Mouse (Mus musculus) CH12.LX (cell line): ENCODE results near the gene Serpinb1a. TPM values are rescaled to one million over a fixed set of nuclear protein-coding genes. Genes with fewer than 3 reads are reported as not detected.

Source experiments
- DNase-seq: peaks from one replicate; pipeline ENCODE4 v3.0.0-alpha.2; 2013; ENCODE audit errors: extremely low read depth
- H3K27ac ChIP-seq: 2 replicates; pipeline ENCODE4 v1.5.1; 2012; ENCODE audit warnings: low read depth, mild to moderate bottlenecking, control low read depth, moderate library complexity; ENCODE audit not compliant: insufficient read depth
- H3K27me3 ChIP-seq: replicated peaks from 2 replicates; pipeline ENCODE3; 2012; ENCODE audit warnings: inconsistent platforms
- H3K36me3 ChIP-seq, 2 experiments: replicated peaks in 1 of 2; 2 replicates each; pipeline versions ENCODE3 to v1.6.1; 2012; ENCODE audit warnings: inconsistent platforms in 1 of 2, low read length in 1 of 2, mild to moderate bottlenecking in 1 of 2, mixed read lengths in 1 of 2, moderate library complexity in 1 of 2; ENCODE audit not compliant: control insufficient read depth in 1 of 2, insufficient read depth in 1 of 2
- H3K4me1 ChIP-seq, 2 experiments: 2 replicates each; pipeline ENCODE4 v1.6.1; 2012; ENCODE audit warnings: inconsistent platforms in 1 of 2, moderate library complexity in 1 of 2; ENCODE audit not compliant: insufficient read depth in 2 of 2, control insufficient read depth in 1 of 2
- H3K4me2 ChIP-seq: 2 replicates; pipeline ENCODE4 v1.6.1; 2012; ENCODE audit warnings: low read depth, mild to moderate bottlenecking, control low read depth; ENCODE audit not compliant: poor library complexity, insufficient read depth, severe bottlenecking
- H3K4me3 ChIP-seq, 3 experiments: fragments of 150-350 bp in 1 of 3; sonication (generic) in 1 of 3; replicated peaks in 1 of 3; 2 replicates each; pipeline versions ENCODE3 to v1.5.1; 2011 to 2012; ENCODE audit warnings: low read depth in 2 of 3, low read length in 2 of 3, mild to moderate bottlenecking in 2 of 3, moderate library complexity in 2 of 3, control low read depth in 1 of 3, improper control_type of control experiment in 1 of 3, inconsistent platforms in 1 of 3, mixed read lengths in 1 of 3; ENCODE audit not compliant: poor library complexity in 1 of 3
- H3K79me2 ChIP-seq: replicated peaks from 2 replicates; pipeline ENCODE4 v1.6.1; 2012; ENCODE audit warnings: mild to moderate bottlenecking, moderate library complexity; ENCODE audit not compliant: control insufficient read depth, poor library complexity, insufficient read depth, severe bottlenecking; ENCODE audit errors: extremely low read depth
- H3K9ac ChIP-seq: 2 replicates; pipeline ENCODE4 v1.6.1; 2012; ENCODE audit warnings: low read depth, mild to moderate bottlenecking, control low read depth, moderate library complexity; ENCODE audit not compliant: insufficient read depth
- H3K9me3 ChIP-seq: replicated peaks from 2 replicates; pipeline ENCODE3; 2012; ENCODE audit warnings: low read length, inconsistent platforms, mixed read lengths
- BHLHE40 ChIP-seq: IDR thresholded peaks from 2 replicates; pipeline ENCODE4 v1.6.1; 2011; ENCODE audit warnings: mild to moderate bottlenecking, low read depth, low read length, improper control_type of control experiment
- CHD2 ChIP-seq: IDR thresholded peaks from 2 replicates; pipeline ENCODE4 v1.6.1; 2011; ENCODE audit warnings: low read length, improper control_type of control experiment
- E2F4 ChIP-seq: IDR thresholded peaks from 2 replicates; pipeline ENCODE4 v1.6.1; 2011; ENCODE audit warnings: low read depth, low read length, improper control_type of control experiment; ENCODE audit not compliant: insufficient replicate concordance
- ELF1 ChIP-seq: IDR thresholded peaks from 2 replicates; pipeline ENCODE4 v1.6.1; 2014; ENCODE audit warnings: low read depth, mild to moderate bottlenecking, inconsistent platforms, low read length, improper control_type of control experiment
- EP300 ChIP-seq: IDR thresholded peaks from 2 replicates; pipeline ENCODE4 v1.6.1; 2011; ENCODE audit warnings: low read length, improper control_type of control experiment
- ETS1 ChIP-seq: conservative IDR thresholded peaks from 2 replicates; pipeline ENCODE4 v1.6.1; 2012; ENCODE audit warnings: low read depth, mild to moderate bottlenecking, inconsistent platforms, low read length, improper control_type of control experiment, moderate library complexity
- GABPA ChIP-seq: IDR thresholded peaks from 2 replicates; pipeline ENCODE4 v1.6.1; 2012; ENCODE audit warnings: low read depth, low read length, improper control_type of control experiment, inconsistent platforms; ENCODE audit not compliant: insufficient replicate concordance
- IRF4 ChIP-seq: IDR thresholded peaks from 2 replicates; pipeline ENCODE4 v1.6.1; 2014; ENCODE audit warnings: low read depth, mild to moderate bottlenecking, inconsistent platforms, low read length, improper control_type of control experiment
- JUND ChIP-seq: conservative IDR thresholded peaks from 2 replicates; pipeline ENCODE4 v1.6.1; 2011; ENCODE audit warnings: low read depth, low read length, improper control_type of control experiment
- KAT2A ChIP-seq: IDR thresholded peaks from 2 replicates; pipeline ENCODE4 v1.6.1; 2012; ENCODE audit warnings: low read length, improper control_type of control experiment, inconsistent platforms; ENCODE audit not compliant: insufficient replicate concordance
- MAZ ChIP-seq: IDR thresholded peaks from 2 replicates; pipeline ENCODE4 v1.6.1; 2012; ENCODE audit warnings: low read depth, mild to moderate bottlenecking, inconsistent platforms, low read length, improper control_type of control experiment, moderate library complexity
- MYC ChIP-seq: IDR thresholded peaks from 2 replicates; pipeline ENCODE4 v1.6.1; 2011; ENCODE audit warnings: low read depth, mild to moderate bottlenecking, improper control_type of control experiment, low read length
- POLR2AphosphoS2 ChIP-seq: IDR thresholded peaks from 2 replicates; pipeline ENCODE4 v1.6.1; 2011; ENCODE audit warnings: low read depth, low read length, improper control_type of control experiment
- SIN3A ChIP-seq: IDR thresholded peaks from 2 replicates; pipeline ENCODE4 v1.6.1; 2012; ENCODE audit warnings: low read length, improper control_type of control experiment, inconsistent platforms
- SMC3 ChIP-seq: IDR thresholded peaks from 2 replicates; pipeline ENCODE4 v1.6.1; 2011; ENCODE audit warnings: low read depth, low read length, improper control_type of control experiment
- TCF12 ChIP-seq: IDR thresholded peaks from 2 replicates; pipeline ENCODE4 v1.6.1; 2014; ENCODE audit warnings: low read depth, mild to moderate bottlenecking, inconsistent platforms, low read length, improper control_type of control experiment
- ZMIZ1 ChIP-seq: IDR thresholded peaks from 2 replicates; pipeline ENCODE4 v1.6.1; 2012; ENCODE audit warnings: low read depth, mild to moderate bottlenecking, inconsistent platforms, low read length, improper control_type of control experiment
- dilution Hi-C: fragments of 300-500 bp; cut with MboI; formaldehyde crosslinking; loops from 2 replicates; pipeline ENCODE4 v1.14.3; 2020; ENCODE audit warnings: low sequenced_read_pairs; ENCODE audit not compliant: extremely low pct_unique_long_range_greater_than_20kb, extremely low pct_ligation_motif_present
- in situ Hi-C: fragments of 300-500 bp; cut with MboI; formaldehyde crosslinking; loops from 3 replicates; pipeline ENCODE4 v1.14.3; 2019; ENCODE audit warnings: low sequenced_read_pairs, low pct_ligation_motif_present, low pct_unique_long_range_greater_than_20kb, mixed read lengths
- polyA plus RNA-seq: library from polyadenylated mRNA; unstranded; fragments of >175 nt; gene quantifications from 2 replicates; pipeline ENCODE4 v1.2.1, GENCODE M21; 2012; ENCODE audit warnings: low read depth; ENCODE audit not compliant: insufficient read length
- total RNA-seq, 2 experiments: library from RNA; depleted of rRNA; stranded (reverse); fragments of 300-350 nt in 1 of 2; fragments of >200 nt in 1 of 2; gene quantifications; 2 replicates each; pipeline ENCODE4 v1.2.3; 2012 to 2014

Serpinb1a gene
- total and polyA plus RNA-seq, 3 experiments, result 2.5 to 23.0 (median 9.3) TPM

DNA sequence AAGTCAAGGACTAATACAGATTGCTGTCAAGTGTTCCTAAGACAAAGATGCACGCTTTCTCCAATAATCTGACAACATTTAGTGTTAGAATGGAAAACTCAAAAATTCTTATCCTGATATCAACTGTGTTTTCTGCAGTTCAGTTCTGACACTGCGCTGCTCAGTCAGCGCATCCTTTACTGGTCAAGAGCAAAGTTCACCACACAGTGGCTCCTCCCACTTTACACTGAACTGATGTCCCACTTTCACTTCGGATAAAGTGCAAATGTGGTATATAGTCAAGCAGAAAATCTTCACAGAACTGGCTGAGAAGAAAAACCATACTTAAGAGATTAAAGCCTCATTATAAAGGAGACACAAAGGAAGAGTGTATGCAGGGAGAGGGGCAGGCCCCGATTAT, 55.8 kb downstream of the Serpinb1a start:
- TF ChIP-seq GABPA, result no peak
- no peak for TF ChIP-seq MAZ
- TF ChIP-seq E2F4, result no peak
- no peak for TF ChIP-seq BHLHE40
- no peak for TF ChIP-seq EP300
- no peak for TF ChIP-seq SIN3A
- no peak for TF ChIP-seq SMC3
- no peak for TF ChIP-seq CHD2
- no peak for TF ChIP-seq JUND
- no peak for TF ChIP-seq ETS1
- Histone ChIP-seq H3K79me2 (no peaks in the 10 kb centered on the region), H3K27ac (no peak overlapping the region), H3K4me2 (no peak overlapping the region), H3K9me3 (no peaks in the 10 kb centered on the region), H3K4me1 (peaks cover 5 to 21% of the 10 kb centered on the region in 2 experiments; a peak in 3 of 4 replicates), H3K4me3 (no peak overlapping the region), H3K27me3 (no peaks in the 10 kb centered on the region), H3K36me3 (no peaks in the 10 kb centered on the region), H3K9ac (no peak overlapping the region)
- DNase-seq, result no peak
- dilution Hi-C loops (no loop called here), in situ Hi-C loops (no loop called here)

DNA sequence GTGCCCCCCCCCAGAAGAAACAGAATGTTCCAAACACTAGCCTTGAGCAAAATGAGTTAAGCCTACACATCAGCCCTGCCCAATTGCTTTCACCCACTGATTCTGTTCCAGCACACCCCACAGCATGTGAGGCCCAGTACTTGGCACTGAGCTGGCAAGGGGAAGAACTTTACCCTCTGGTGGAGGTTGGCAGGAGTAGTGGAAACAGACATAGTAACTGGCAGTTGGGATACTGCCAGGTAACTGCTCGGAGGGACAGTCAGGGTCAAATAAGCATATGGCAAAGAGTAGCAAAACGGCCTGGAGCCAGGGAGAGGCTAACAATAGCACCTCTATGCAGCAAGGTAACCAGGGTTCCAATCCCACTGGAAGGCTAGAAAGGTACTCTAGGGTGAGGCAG, 56.4 kb downstream of the Serpinb1a start:
- dilution Hi-C loops (no loop called here), in situ Hi-C loops (no loop called here)
- no peak for DNase-seq
- Histone ChIP-seq H3K27me3 (no peaks in the 10 kb centered on the region), H3K27ac (no peak overlapping the region), H3K4me2 (no peak overlapping the region), H3K79me2 (no peaks in the 10 kb centered on the region), H3K4me3 (no peak overlapping the region), H3K9me3 (no peaks in the 10 kb centered on the region), H3K9ac (no peak overlapping the region), H3K4me1 (peaks cover 5 to 23% of the 10 kb centered on the region in 2 experiments; a peak in 3 of 4 replicates), H3K36me3 (no peaks in the 10 kb centered on the region)
- TF ChIP-seq MAZ, result no peak
- no peak for TF ChIP-seq SIN3A
- no peak for TF ChIP-seq E2F4
- TF ChIP-seq TCF12, result no peak
- TF ChIP-seq IRF4, result no peak
- TF ChIP-seq ELF1, result no peak
- no peak for TF ChIP-seq POLR2AphosphoS2
- TF ChIP-seq SMC3, result no peak
- TF ChIP-seq GABPA, result no peak
- no peak for TF ChIP-seq MYC
- no peak for TF ChIP-seq KAT2A
- no peak for TF ChIP-seq ZMIZ1

Other genes starting within 250 kb of the Serpinb1a start
- not detected in 2 replicates for gene Mylk4, start 67.2 kb downstream of the Serpinb1a start, total RNA-seq (2012; rRNA removed)
- gene Mylk4, start 67.2 kb downstream of the Serpinb1a start, total RNA-seq (2014; rRNA removed), result not detected in 2 replicates
- 0.04 and 0.11 TPM in 2 replicates for gene Mylk4, start 67.2 kb downstream of the Serpinb1a start, polyA plus RNA-seq
- 61.4 and 61.7 TPM in 2 replicates for gene Wrnip1, start 49.1 kb downstream of the Serpinb1a start, total RNA-seq (2012; rRNA removed)
- gene Wrnip1, start 49.1 kb downstream of the Serpinb1a start, total RNA-seq (2014; rRNA removed), result 60.5 and 66.4 TPM in 2 replicates
- 47.4 and 50.5 TPM in 2 replicates for gene Wrnip1, start 49.1 kb downstream of the Serpinb1a start, polyA plus RNA-seq
- gene D930007J09Rik, start 48.3 kb downstream of the Serpinb1a start, total RNA-seq (2012; rRNA removed), result 14.4 and 14.6 TPM in 2 replicates
- gene D930007J09Rik, start 48.3 kb downstream of the Serpinb1a start, total RNA-seq (2014; rRNA removed), result not detected in 2 replicates
- not detected in 2 replicates for gene D930007J09Rik, start 48.3 kb downstream of the Serpinb1a start, polyA plus RNA-seq
- gene Serpinb1c, start 47.0 kb upstream of the Serpinb1a start, total RNA-seq (2012; rRNA removed), result not detected in 2 replicates
- gene Serpinb1c, start 47.0 kb upstream of the Serpinb1a start, total RNA-seq (2014; rRNA removed), result not detected in 2 replicates
- 0.27 TPM in 1 of 2 replicates, not detected in the other for gene Serpinb1c, start 47.0 kb upstream of the Serpinb1a start, polyA plus RNA-seq
- 9.8 and 11.9 TPM in 2 replicates for gene Serpinb6b, start 114.0 kb upstream of the Serpinb1a start, total RNA-seq (2012; rRNA removed)
- gene Serpinb6b, start 114.0 kb upstream of the Serpinb1a start, total RNA-seq (2014; rRNA removed), result 38.9 and 44.1 TPM in 2 replicates
- 41.2 and 43.1 TPM in 2 replicates for gene Serpinb6b, start 114.0 kb upstream of the Serpinb1a start, polyA plus RNA-seq
- 3.3 and 3.5 TPM in 2 replicates for gene Serpinb9, start 152.1 kb upstream of the Serpinb1a start, total RNA-seq (2012; rRNA removed)
- 14.6 and 15.6 TPM in 2 replicates for gene Serpinb9, start 152.1 kb upstream of the Serpinb1a start, total RNA-seq (2014; rRNA removed)
- gene Serpinb9, start 152.1 kb upstream of the Serpinb1a start, polyA plus RNA-seq, result 11.8 and 12.1 TPM in 2 replicates
- not detected in 2 replicates for gene Serpinb9b, start 176.2 kb upstream of the Serpinb1a start, total RNA-seq (2012; rRNA removed)
- 0.24 TPM in 1 of 2 replicates, not detected in the other for gene Serpinb9b, start 176.2 kb upstream of the Serpinb1a start, total RNA-seq (2014; rRNA removed)
- gene Serpinb9b, start 176.2 kb upstream of the Serpinb1a start, polyA plus RNA-seq, result not detected in 2 replicates
- gene Serpinb1b, start 227.4 kb upstream of the Serpinb1a start, total RNA-seq (2012; rRNA removed), result 0.08 TPM in 2 replicates
- gene Serpinb1b, start 227.4 kb upstream of the Serpinb1a start, total RNA-seq (2014; rRNA removed), result 0.62 and 0.98 TPM in 2 replicates
- gene Serpinb1b, start 227.4 kb upstream of the Serpinb1a start, polyA plus RNA-seq, result 0.56 and 0.64 TPM in 2 replicates